20 mouse cellular contexts compared by ENCODE assay signal in genomic region chr5:124155943-124156342, GRCm38 (mm10). TPM values are rescaled to one million over a fixed set of nuclear protein-coding genes. Genes with fewer than 3 reads are reported as not detected.
DNase-seq lines count a peak whose midpoint lies in the region; ATAC-seq and TF ChIP-seq lines count a peak whose summit lies in the region.
"Had no signal": no experiment of that assay in that cellular context is flagged by ENCODE, and none has a peak within 500 bp of the region (broad histone marks: within the 10 kb centered on the region; RNA-seq: fewer than 3 reads in every experiment).

No protein-coding gene starts in this region.

- peak; percentile 18; the same call in 1 of the 2 replicates for ATAC-seq in lung, embryonic 14.5 days (ENCODE audit: insufficient read depth)
- peak; percentile 79 for ATAC-seq in lung, embryonic 16.5 days (ENCODE audit: low read depth)
- ATAC-seq in lung, postnatal 0 days: peak; percentile 74
- ATAC-seq: forebrain, embryonic 13.5 days; forebrain, embryonic 15.5 days had no signal

- H3K27me3 ChIP-seq in lung, embryonic 14.5 days (ENCODE audit: insufficient read depth, low read length): no peaks in the 10 kb centered on the region
- no peaks in the 10 kb centered on the region for H3K27me3 ChIP-seq in lung, embryonic 16.5 days (ENCODE audit: control insufficient read depth, insufficient read depth, low read depth, low read length)
- no peaks in the 10 kb centered on the region for H3K27me3 ChIP-seq in lung, postnatal 0 days (replicated peaks; ENCODE audit: insufficient read depth, low read length)
- H3K27me3 ChIP-seq: embryonic facial prominence, embryonic 12.5 days; forebrain, embryonic 13.5 days; forebrain, embryonic 15.5 days had no signal

- H3K9me3 ChIP-seq in lung, embryonic 14.5 days (ENCODE audit: low read depth, low read length): no peaks in the 10 kb centered on the region
- H3K9me3 ChIP-seq in lung, embryonic 16.5 days (ENCODE audit: control insufficient read depth, low read length): no peaks in the 10 kb centered on the region
- no peaks in the 10 kb centered on the region for H3K9me3 ChIP-seq in lung, postnatal 0 days (ENCODE audit: low read length)
- H3K9me3 ChIP-seq: embryonic facial prominence, embryonic 10.5 days; embryonic facial prominence, embryonic 12.5 days; forebrain, embryonic 13.5 days; forebrain, embryonic 15.5 days had no signal

- TF ChIP-seq CTCF in lung, embryonic 14.5 days (IDR thresholded peaks at IDR 0.05; ENCODE audit: low read depth): no peak
- TF ChIP-seq CTCF in lung, postnatal 0 days (IDR thresholded peaks at IDR 0.05): no peak

- no peak overlapping the region for H3K4me3 ChIP-seq in lung, embryonic 14.5 days (ENCODE audit: low read depth, low read length)
- H3K4me3 ChIP-seq in lung, embryonic 16.5 days (ENCODE audit: low read length): no peak overlapping the region
- no peak overlapping the region for H3K4me3 ChIP-seq in lung, postnatal 0 days (ENCODE audit: low read depth, low read length)
- H3K4me3 ChIP-seq: embryonic facial prominence, embryonic 10.5 days; embryonic facial prominence, embryonic 12.5 days; forebrain, embryonic 13.5 days; forebrain, embryonic 15.5 days had no signal

- H3K4me1 ChIP-seq in lung, embryonic 14.5 days (ENCODE audit: insufficient read depth): 0 out of 2 replicates have a peak, but pooled peaks cover 7% of the 10 kb centered on the region
- peaks cover 22% of the 10 kb centered on the region for H3K4me1 ChIP-seq in lung, embryonic 16.5 days (replicated peaks; ENCODE audit: control insufficient read depth, insufficient read depth, low read length)
- H3K4me1 ChIP-seq in lung, postnatal 0 days (ENCODE audit: insufficient read depth, low read depth, low read length): peaks cover 11% of the 10 kb centered on the region
- H3K4me1 ChIP-seq: forebrain, embryonic 15.5 days had no signal

- peak; percentile 47 for DNase-seq in lung, embryonic 14.5 days
- no peak for DNase-seq in lung, postnatal 10 days
- peak; percentile 85 for DNase-seq in lung, postnatal 0 days (ENCODE audit: low spot score)
- peak; percentile 67 for DNase-seq in lung, postnatal 36 days
- no peak for DNase-seq in ovary, postnatal 10 days (ENCODE audit: low spot score)
- no peak for DNase-seq in urinary bladder, postnatal 14 days (ENCODE audit: low spot score)
- DNase-seq: adrenal gland, adult 2 months; adrenal gland, postnatal 10 days; adrenal gland, postnatal 25 days; cerebellum, adult 11 months; cerebellum, adult 18-20 months; cerebellum, adult 8-10 months; cerebellum, adult 9-11 months; cerebellum, postnatal 14 days; cerebellum, postnatal 36 days had no signal

- H3K27ac ChIP-seq in lung, embryonic 14.5 days (ENCODE audit: low read depth): no peak overlapping the region
- no peak overlapping the region for H3K27ac ChIP-seq in lung, embryonic 16.5 days (ENCODE audit: low read length)
- no peak overlapping the region for H3K27ac ChIP-seq in lung, postnatal 0 days (ENCODE audit: low read length)
- H3K27ac ChIP-seq: embryonic facial prominence, embryonic 10.5 days; embryonic facial prominence, embryonic 12.5 days; forebrain, embryonic 13.5 days; forebrain, embryonic 15.5 days had no signal

- 54% methylated on average over 5 of the region's 5 CpGs for WGBS in lung, embryonic 14.5 days
- WGBS in lung, embryonic 16.5 days: 45% methylated on average over 5 of the region's 5 CpGs
- 48% methylated on average over 5 of the region's 5 CpGs for WGBS in lung, postnatal 0 days

- no peak overlapping the region for H3K9ac ChIP-seq in lung, embryonic 14.5 days
- no peak overlapping the region for H3K9ac ChIP-seq in lung, embryonic 16.5 days (ENCODE audit: low read length)
- H3K9ac ChIP-seq in lung, postnatal 0 days (replicated peaks; ENCODE audit: low read depth): no peak overlapping the region
- H3K9ac ChIP-seq: embryonic facial prominence, embryonic 12.5 days; forebrain, embryonic 13.5 days; forebrain, embryonic 15.5 days had no signal

- peak; percentile 58 for TF ChIP-seq EP300 in lung, postnatal 0 days (IDR thresholded peaks at IDR 0.05)

- H3K36me3 ChIP-seq in lung, embryonic 14.5 days (ENCODE audit: insufficient read depth): no peaks in the 10 kb centered on the region
- H3K36me3 ChIP-seq in lung, embryonic 16.5 days (ENCODE audit: control insufficient read depth, insufficient read depth, low read length): no peaks in the 10 kb centered on the region
- no peaks in the 10 kb centered on the region for H3K36me3 ChIP-seq in lung, postnatal 0 days (ENCODE audit: insufficient read depth, low read length)
- H3K36me3 ChIP-seq: embryonic facial prominence, embryonic 12.5 days; forebrain, embryonic 15.5 days had no signal

- H3K4me2 ChIP-seq in lung, embryonic 14.5 days: no peak overlapping the region
- no peak overlapping the region for H3K4me2 ChIP-seq in lung, embryonic 16.5 days (ENCODE audit: low read depth, low read length)
- no peak overlapping the region for H3K4me2 ChIP-seq in lung, postnatal 0 days (replicated peaks; ENCODE audit: low read depth, low read length)
- H3K4me2 ChIP-seq: embryonic facial prominence, embryonic 12.5 days; forebrain, embryonic 13.5 days; forebrain, embryonic 15.5 days had no signal

RNA-seq across cellular contexts. Expression of gene Arl6ip4, which starts 40.1 kb away (rescaled TPM):
- 100.0 and 105 TPM in 2 replicates for polyA plus RNA-seq in lung, embryonic 14.5 days (2014; fragmentation: Nextera tagmentation; extraction: Ambion mirVana)
- polyA plus RNA-seq in lung, embryonic 16.5 days (2015; fragmentation: Nextera tagmentation; extraction: Ambion mirVana): 98.8 and 99.9 TPM in 2 replicates
- 92.2 and 99.7 TPM in 2 replicates for polyA plus RNA-seq in lung, postnatal 0 days (2015; fragmentation: Nextera tagmentation; extraction: Ambion mirVana)

RNA-seq across cellular contexts. Expression of gene Ogfod2, which starts 43.8 kb away (rescaled TPM):
- 13.3 and 13.4 TPM in 2 replicates for polyA plus RNA-seq in lung, embryonic 14.5 days (2014; fragmentation: Nextera tagmentation; extraction: Ambion mirVana)
- polyA plus RNA-seq in lung, embryonic 16.5 days (2015; fragmentation: Nextera tagmentation; extraction: Ambion mirVana): 29.7 and 33.1 TPM in 2 replicates
- 27.4 and 29.4 TPM in 2 replicates for polyA plus RNA-seq in lung, postnatal 0 days (2015; fragmentation: Nextera tagmentation; extraction: Ambion mirVana)

Comparison
In these comparisons a context has a peak if more than half of its experiments do, and no peak if none do; other contexts are left out.
1. DNase-seq: peak in lung, embryonic 14.5 days (single experiment), lung, postnatal 0 days (single experiment) and lung, postnatal 36 days (single experiment); none in lung, postnatal 10 days (single experiment), ovary, postnatal 10 days (single experiment) and urinary bladder, postnatal 14 days (single experiment).
2. ATAC-seq: peak in every context shown above with its lines; median percentile 79 in lung, embryonic 16.5 days; 74 in lung, postnatal 0 days; 18 in lung, embryonic 14.5 days.